11 mouse cellular contexts compared by ENCODE assay signal in the genomic region with DNA sequence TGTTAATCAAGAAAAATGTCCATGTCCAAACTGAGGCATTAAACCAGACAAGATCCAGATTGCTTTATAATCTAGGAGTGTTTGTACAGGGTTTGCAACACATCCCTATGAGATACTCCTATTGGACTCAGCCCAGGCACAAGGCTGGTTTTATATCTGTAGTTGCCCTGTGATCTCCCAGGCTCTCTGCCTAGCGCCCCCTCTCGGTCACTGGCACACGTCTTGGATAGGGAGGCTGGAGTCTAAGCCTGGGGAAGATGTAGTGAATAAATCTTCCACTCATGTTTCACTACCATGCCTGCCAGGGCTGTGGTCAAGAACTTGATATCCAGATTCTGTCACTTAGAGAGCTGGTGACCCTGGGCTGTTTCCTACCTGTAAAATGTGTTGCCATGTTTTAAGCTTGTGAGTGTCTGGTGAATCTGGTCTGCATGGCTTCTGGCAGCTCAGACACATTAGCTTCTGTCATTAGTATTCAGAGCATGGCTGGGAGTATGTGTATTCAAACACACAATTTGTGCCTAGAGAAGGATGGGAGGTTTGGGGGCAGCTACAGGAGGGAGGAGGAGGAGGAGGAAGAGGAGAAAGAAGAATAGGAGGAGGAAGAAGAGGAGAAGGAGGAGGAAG.
A peak's percentile ranks its signal among the peaks of the same experiment; 100 is the strongest.
DNase-seq lines count a peak whose midpoint lies in the region; ATAC-seq and TF ChIP-seq lines count a peak whose summit lies in the region.
"Had no signal": no experiment of that assay in that cellular context is flagged by ENCODE, and none has a peak within 500 bp of the region (broad histone marks: within the 10 kb centered on the region; RNA-seq: fewer than 3 reads in every experiment).

No protein-coding gene starts in this region.

- H3K9me3 ChIP-seq in liver, postnatal 0 days (ENCODE audit: low read length), result no peaks in the 10 kb centered on the region
- H3K9me3 ChIP-seq in liver, embryonic 12.5 days (replicated peaks), result no peaks in the 10 kb centered on the region
- H3K9me3 ChIP-seq in CH12.LX (replicated peaks; ENCODE audit: low read length), result no peaks in the 10 kb centered on the region
- H3K9me3 ChIP-seq: intestine, embryonic 15.5 days; liver, embryonic 13.5 days had no signal

- intact Hi-C loops in heart, adult 2 months (cut with DNase I), result no loop called here

- no peak overlapping the region for H3K27ac ChIP-seq in liver, postnatal 0 days (ENCODE audit: low read depth)
- no peak overlapping the region for H3K27ac ChIP-seq in liver, embryonic 12.5 days
- H3K27ac ChIP-seq in CH12.LX (ENCODE audit: insufficient read depth, low read depth), result no peak overlapping the region
- no peak overlapping the region for H3K27ac ChIP-seq in heart, adult 2 months
- H3K27ac ChIP-seq: intestine, embryonic 15.5 days; liver, embryonic 13.5 days had no signal

- H3K79me2 ChIP-seq in CH12.LX (replicated peaks; ENCODE audit: control insufficient read depth, extremely low read depth, insufficient read depth, poor library complexity, severe bottlenecking), result no peaks in the 10 kb centered on the region
- no peaks in the 10 kb centered on the region for H3K79me2 ChIP-seq in heart, adult 2 months (replicated peaks; ENCODE audit: control insufficient read depth, insufficient read depth, low read length)

- no peak for TF ChIP-seq EP300 in liver, postnatal 0 days (IDR thresholded peaks at IDR 0.05; ENCODE audit: low read depth)
- TF ChIP-seq EP300 in CH12.LX (IDR thresholded peaks at IDR 0.05; ENCODE audit: low read length), result no peak
- no peak for TF ChIP-seq EP300 in heart, adult 2 months (IDR thresholded peaks at IDR 0.05; ENCODE audit: insufficient read depth, low read depth, low read length)

- DNase-seq in gastrocnemius, adult 18-20 months (ENCODE audit: low spot score), result peak; percentile 52
- no peak for DNase-seq in gastrocnemius, postnatal 4 days (ENCODE audit: low spot score in 2 of 2)
- no peak for DNase-seq in liver, postnatal 0 days
- DNase-seq in CH12.LX (ENCODE audit: extremely low read depth) (peak; percentile 10), ZHBTc4 (ENCODE audit: low read depth, low spot score) (peak; percentile 56)
- DNase-seq in frontal cortex, adult 2 months (ENCODE audit: extremely low spot score in 1 of 2, low spot score in 1 of 2), result no peak
- DNase-seq in heart, adult 2 months, result no peak
- DNase-seq: liver, embryonic 13.5 days; midbrain, embryonic 14.5 days had no signal

- no peaks in the 10 kb centered on the region for H3K36me3 ChIP-seq in liver, postnatal 0 days (replicated peaks; ENCODE audit: insufficient read depth, low read length)
- no peaks in the 10 kb centered on the region for H3K36me3 ChIP-seq in liver, embryonic 12.5 days
- H3K36me3 ChIP-seq in CH12.LX (replicated peaks in 1 of 2; ENCODE audit: control insufficient read depth in 1 of 2, insufficient read depth in 1 of 2, low read length in 1 of 2), result no peaks in the 10 kb centered on the region
- no peaks in the 10 kb centered on the region for H3K36me3 ChIP-seq in heart, adult 2 months (ENCODE audit: control insufficient read depth, insufficient read depth, low read length)
- H3K36me3 ChIP-seq: intestine, embryonic 15.5 days; liver, embryonic 13.5 days had no signal

- no peak for ATAC-seq in liver, postnatal 0 days
- no peak for ATAC-seq in liver, embryonic 12.5 days
- ATAC-seq: intestine, embryonic 15.5 days had no signal

- dilution Hi-C loops in CH12.LX (cut with MboI; ENCODE audit: extremely low pct_ligation_motif_present, extremely low pct_unique_long_range_greater_than_20kb, low sequenced_read_pairs), result no loop called here

- H3K4me3 ChIP-seq in liver, postnatal 0 days (ENCODE audit: low read depth, low read length), result no peak overlapping the region
- no peak overlapping the region for H3K4me3 ChIP-seq in liver, embryonic 12.5 days
- H3K4me3 ChIP-seq in CH12.LX (replicated peaks in 1 of 3; ENCODE audit: low read depth in 2 of 3, low read length in 2 of 3, poor library complexity in 1 of 3), result no peak overlapping the region
- H3K4me3 ChIP-seq in heart, adult 2 months, result no peak overlapping the region
- H3K4me3 ChIP-seq: intestine, embryonic 15.5 days; liver, embryonic 13.5 days had no signal

- TF ChIP-seq CTCF in liver, postnatal 0 days (IDR thresholded peaks at IDR 0.05; ENCODE audit: low read depth), result peak; percentile 11; the same call in 1 of the 2 replicates
- peak in 1 of 2 experiments; percentile 40; a peak in 2 of 4 replicates for TF ChIP-seq CTCF in CH12.LX (conservative IDR thresholded peaks at IDR 0.05 in 1 of 2, IDR thresholded peaks at IDR 0.05 in 1 of 2; ENCODE audit: low read depth in 2 of 2, low read length in 2 of 2)
- no peak for TF ChIP-seq CTCF in heart, adult 2 months (IDR thresholded peaks at IDR 0.05)

- no peak overlapping the region for H3K9ac ChIP-seq in liver, postnatal 0 days (replicated peaks)
- no peak overlapping the region for H3K9ac ChIP-seq in liver, embryonic 12.5 days
- H3K9ac ChIP-seq in CH12.LX (ENCODE audit: insufficient read depth, low read depth), result no peak overlapping the region
- H3K9ac ChIP-seq in heart, adult 2 months (ENCODE audit: low read depth, low read length), result no peak overlapping the region
- H3K9ac ChIP-seq: intestine, embryonic 15.5 days; liver, embryonic 13.5 days had no signal

- TF ChIP-seq POLR2A in CH12.LX (IDR thresholded peaks at IDR 0.05; ENCODE audit: low read depth, low read length), result no peak
- no peak for TF ChIP-seq POLR2A in heart, adult 2 months (IDR thresholded peaks at IDR 0.05; ENCODE audit: insufficient read depth, low read depth, low read length)

- WGBS in liver, postnatal 0 days (ENCODE audit: insufficient replicate concordance), result 53% methylated on average over 3 of the region's 3 CpGs
- WGBS in liver, embryonic 12.5 days (ENCODE audit: insufficient replicate concordance), result 42% methylated on average over 3 of the region's 3 CpGs
- 64% methylated on average over 3 of the region's 3 CpGs for WGBS in heart, adult 2 months

- H3K4me1 ChIP-seq in liver, postnatal 0 days (ENCODE audit: insufficient read depth), result no peaks in the 10 kb centered on the region
- H3K4me1 ChIP-seq in liver, embryonic 12.5 days, result no peaks in the 10 kb centered on the region
- H3K4me1 ChIP-seq in CH12.LX (ENCODE audit: control insufficient read depth in 1 of 2, insufficient read depth in 2 of 2), result peaks cover 0 to 8% of the 10 kb centered on the region in 2 experiments; a peak in 1 of 4 replicates
- H3K4me1 ChIP-seq in heart, adult 2 months (ENCODE audit: control insufficient read depth, insufficient read depth, low read length), result no peaks in the 10 kb centered on the region
- H3K4me1 ChIP-seq: intestine, embryonic 15.5 days; liver, embryonic 13.5 days had no signal

- no peaks in the 10 kb centered on the region for H3K27me3 ChIP-seq in liver, postnatal 0 days (ENCODE audit: insufficient read depth, low read length)
- H3K27me3 ChIP-seq in liver, embryonic 12.5 days (replicated peaks), result no peaks in the 10 kb centered on the region
- H3K27me3 ChIP-seq in CH12.LX (replicated peaks), result no peaks in the 10 kb centered on the region
- H3K27me3 ChIP-seq in heart, adult 2 months (ENCODE audit: control insufficient read depth, insufficient read depth, low read length), result no peaks in the 10 kb centered on the region
- H3K27me3 ChIP-seq: intestine, embryonic 15.5 days; liver, embryonic 13.5 days had no signal

- H3K4me2 ChIP-seq in liver, postnatal 0 days (ENCODE audit: low read depth, low read length), result no peak overlapping the region
- no peak overlapping the region for H3K4me2 ChIP-seq in liver, embryonic 12.5 days
- no peak overlapping the region for H3K4me2 ChIP-seq in CH12.LX (ENCODE audit: insufficient read depth, low read depth, poor library complexity, severe bottlenecking)
- H3K4me2 ChIP-seq: intestine, embryonic 15.5 days; liver, embryonic 13.5 days had no signal

- TF ChIP-seq RAD21 in CH12.LX (IDR thresholded peaks at IDR 0.05; ENCODE audit: low read depth, low read length), result no peak; the same call in 1 of the 2 replicates

- in situ Hi-C loops in CH12.LX (cut with MboI; ENCODE audit: low pct_ligation_motif_present, low pct_unique_long_range_greater_than_20kb, low sequenced_read_pairs), result no loop called here

TF ChIP-seq in CH12.LX, 34 proteins besides CTCF, POLR2A, EP300 and RAD21:
- TF ChIP-seq GABPA (IDR thresholded peaks at IDR 0.05; ENCODE audit: insufficient replicate concordance, low read depth, low read length) (no peak), SMC3 (IDR thresholded peaks at IDR 0.05; ENCODE audit: low read depth, low read length) (peak; percentile 20; the same call in 1 of the 2 replicates), UBTF (IDR thresholded peaks at IDR 0.05; ENCODE audit: low read depth, low read length) (no peak), MAX (IDR thresholded peaks at IDR 0.05; ENCODE audit: low read length) (no peak), USF2 (conservative IDR thresholded peaks at IDR 0.05; ENCODE audit: low read depth, low read length) (no peak), NRF1 (IDR thresholded peaks at IDR 0.05; ENCODE audit: low read depth, low read length) (no peak), SIN3A (IDR thresholded peaks at IDR 0.05; ENCODE audit: low read length) (no peak)

Comparison
In these comparisons a context has a peak if more than half of its experiments do, and no peak if none do; other contexts are left out.
1. DNase-seq: peak in gastrocnemius, adult 18-20 months (single experiment), CH12.LX (single experiment) and ZHBTc4 (single experiment); none in gastrocnemius, postnatal 4 days (0 of 2), liver, postnatal 0 days (single experiment), frontal cortex, adult 2 months (0 of 2) and heart, adult 2 months (0 of 2).